Mouse (Mus musculus) forebrain, embryonic 15.5 days (tissue): ENCODE results near the gene BC107364. TPM values are rescaled to one million over a fixed set of nuclear protein-coding genes. Genes with fewer than 3 reads are reported as not detected.
"Not testable (repeated sequence)": the region's sequence is repeated elsewhere in the genome, so short reads cannot be mapped to it uniquely, and the experiment has no call there.

ENCODE experiments used
- ATAC-seq: fragments of 200-750 bp; cut with Nextera tagmentation; replicated peaks from 2 replicates; pipeline ENCODE4 v1.8.0; 2017; ENCODE audit warnings: mild to moderate bottlenecking, moderate TSS enrichment, moderate library complexity
- H3K27ac ChIP-seq: fragments of 300-500 bp; sonication (generic); replicated peaks from 2 replicates; pipeline ENCODE4 v1.5.1; 2015; ENCODE audit warnings: mild to moderate bottlenecking, inconsistent platforms
- H3K27me3 ChIP-seq: fragments of 300-500 bp; sonication (generic); 2 replicates; pipeline ENCODE4 v1.6.1; 2015; ENCODE audit warnings: inconsistent platforms
- H3K36me3 ChIP-seq: fragments of 300-500 bp; sonication (generic); 2 replicates; pipeline ENCODE4 v1.6.1; 2015; ENCODE audit warnings: mild to moderate bottlenecking, inconsistent platforms
- H3K4me1 ChIP-seq: fragments of 300-500 bp; sonication (generic); 2 replicates; pipeline ENCODE4 v1.6.1; 2015; ENCODE audit warnings: inconsistent platforms
- H3K4me2 ChIP-seq: fragments of 300-500 bp; sonication (generic); replicated peaks from 2 replicates; pipeline ENCODE4 v1.6.1; 2015; ENCODE audit warnings: mild to moderate bottlenecking, inconsistent platforms
- H3K4me3 ChIP-seq: fragments of 300-500 bp; sonication (generic); 2 replicates; pipeline ENCODE4 v1.5.1; 2015; ENCODE audit warnings: mild to moderate bottlenecking, inconsistent platforms
- H3K9ac ChIP-seq: fragments of 300-500 bp; sonication (generic); replicated peaks from 2 replicates; pipeline ENCODE4 v1.6.1; 2015; ENCODE audit warnings: mild to moderate bottlenecking, inconsistent platforms
- H3K9me3 ChIP-seq: fragments of 300-500 bp; sonication (generic); 2 replicates; pipeline ENCODE4 v1.6.1; 2016; ENCODE audit warnings: inconsistent platforms
- WGBS: fragments of 180-500 bp; shearing (Covaris S2); methylation state at CpG from one replicate; pipeline ENCODE4 v1.1.7; 2015; ENCODE audit warnings: mixed read lengths; 5-methylcytosine and 5-hydroxymethylcytosine counted together
- polyA plus RNA-seq: library from polyadenylated mRNA; unstranded; fragments of >200 nt; fragmentation: Nextera tagmentation; extraction: Ambion mirVana; gene quantifications from 2 replicates; pipeline ENCODE4 v1.2.1, GENCODE M21; 2015

BC107364 gene
- polyA plus RNA-seq, 1 experiment from 2014 or later, result not detected

DNA sequence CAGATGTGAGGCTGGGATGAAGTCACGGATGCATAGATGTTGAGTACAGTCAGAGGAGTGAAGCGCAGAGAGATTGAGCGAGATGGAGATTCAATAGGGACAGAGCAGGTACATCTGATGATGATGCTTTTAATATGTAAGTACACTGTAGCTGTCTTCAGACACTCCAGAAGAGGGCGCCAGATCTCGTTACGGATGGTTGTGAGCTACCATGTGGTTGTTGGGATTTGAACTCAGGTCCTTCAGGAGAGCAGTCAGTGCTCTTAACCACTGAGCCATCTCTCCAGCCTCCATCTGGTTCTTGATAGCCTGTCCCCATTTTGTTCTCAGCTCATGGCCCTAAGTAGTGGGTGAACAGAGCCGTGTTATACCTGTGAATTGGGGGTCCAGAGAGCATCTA lies 30.9 kb upstream of the BC107364 start:
- WGBS, result 60% methylated on average over 7 of the region's 7 CpGs
- H3K9ac ChIP-seq, H3K4me2 ChIP-seq, H3K4me1 ChIP-seq, H3K9me3 ChIP-seq, ATAC-seq, H3K4me3 ChIP-seq, H3K36me3 ChIP-seq, H3K27ac ChIP-seq, H3K27me3 ChIP-seq: not testable (repeated sequence)

GRCm38 (mm10) chr3:96482451-96482850 lies 30.3 kb upstream of the BC107364 start:
- Histone ChIP-seq H3K27ac (no peak overlapping the region), H3K4me3 (no peak overlapping the region), H3K27me3 (peaks cover 14% of the 10 kb centered on the region), H3K36me3 (no peaks in the 10 kb centered on the region), H3K4me1 (peaks cover 3% of the 10 kb centered on the region; the same call in 1 of the 2 replicates), H3K4me2 (no peak overlapping the region), H3K9ac (no peak overlapping the region), H3K9me3 (no peaks in the 10 kb centered on the region)
- ATAC-seq, result no peak
- WGBS, result 86% methylated on average over 13 of the region's 13 CpGs

DNA sequence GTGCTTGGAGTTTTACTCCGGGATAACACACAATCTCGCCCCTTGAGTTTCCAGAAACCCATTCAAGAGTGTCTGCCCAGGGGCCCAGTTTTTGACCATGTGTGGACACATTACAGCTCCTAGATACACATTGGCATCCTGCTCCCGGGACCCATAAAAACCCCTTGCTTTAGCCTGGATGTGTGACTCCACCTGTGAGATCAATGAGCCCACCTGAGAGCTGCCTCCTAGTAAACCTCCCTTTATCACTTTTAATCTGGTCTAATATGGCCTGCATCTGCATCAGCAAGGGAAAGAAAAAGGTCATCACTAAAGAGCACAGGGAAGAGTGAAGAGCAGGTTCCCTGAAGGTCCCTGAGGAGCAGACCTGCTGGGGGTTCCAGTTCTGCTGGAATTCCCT lies 29.8 kb upstream of the BC107364 start:
- Histone ChIP-seq H3K4me1 (no peaks in the 10 kb centered on the region), H3K4me3 (no peak overlapping the region), H3K9me3 (no peaks in the 10 kb centered on the region), H3K4me2 (no peak overlapping the region), H3K36me3 (no peaks in the 10 kb centered on the region), H3K9ac (no peak overlapping the region), H3K27me3 (peaks cover 20% of the 10 kb centered on the region), H3K27ac (no peak overlapping the region)
- 90% methylated on average over 3 of the region's 3 CpGs for WGBS
- no peak for ATAC-seq

- Histone ChIP-seq H3K4me2 (no peak overlapping the region), H3K27ac (no peak overlapping the region), H3K9me3 (no peaks in the 10 kb centered on the region), H3K36me3 (no peaks in the 10 kb centered on the region), H3K4me1 (no peaks in the 10 kb centered on the region), H3K4me3 (no peak overlapping the region), H3K27me3 (peaks cover 28% of the 10 kb centered on the region), H3K9ac (no peak overlapping the region)
- WGBS, result 88% methylated on average over 4 of the region's 4 CpGs
- ATAC-seq, result no peak
Measured at GRCm38 (mm10) chr3:96480684-96481270, 28.7 kb upstream of the BC107364 start.

- no peak overlapping the region for H3K4me2 ChIP-seq
- no peak for ATAC-seq
- H3K9ac ChIP-seq, result no peak overlapping the region
- 36% methylated on average over 3 of the region's 3 CpGs for WGBS
- peaks cover 34% of the 10 kb centered on the region for H3K27me3 ChIP-seq
- no peaks in the 10 kb centered on the region for H3K36me3 ChIP-seq
- H3K9me3 ChIP-seq, result no peaks in the 10 kb centered on the region
- H3K4me1 ChIP-seq, result peaks cover 8% of the 10 kb centered on the region
- no peak overlapping the region for H3K27ac ChIP-seq
- no peak overlapping the region for H3K4me3 ChIP-seq
Measured at GRCm38 (mm10) chr3:96479249-96479648, 27.1 kb upstream of the BC107364 start.

- H3K9me3 ChIP-seq, result no peaks in the 10 kb centered on the region; the same call in 1 of the 2 replicates
- no peak overlapping the region for H3K9ac ChIP-seq
- H3K36me3 ChIP-seq, result no peaks in the 10 kb centered on the region
- H3K27me3 ChIP-seq, result peaks cover 50% of the 10 kb centered on the region
- WGBS, result 71% methylated on average over 6 of the region's 6 CpGs
- no peak for ATAC-seq
- no peak overlapping the region for H3K4me2 ChIP-seq
- H3K4me3 ChIP-seq, result no peak overlapping the region
- peaks cover 8% of the 10 kb centered on the region for H3K4me1 ChIP-seq
- no peak overlapping the region for H3K27ac ChIP-seq
Measured at GRCm38 (mm10) chr3:96477558-96477957, 25.5 kb upstream of the BC107364 start.

- Histone ChIP-seq H3K4me2 (no peak overlapping the region), H3K4me3 (no peak overlapping the region), H3K9me3 (no peaks in the 10 kb centered on the region; the same call in 1 of the 2 replicates), H3K4me1 (peaks cover 8% of the 10 kb centered on the region), H3K36me3 (no peaks in the 10 kb centered on the region), H3K27me3 (peaks cover 54% of the 10 kb centered on the region), H3K27ac (no peak overlapping the region), H3K9ac (no peak overlapping the region)
- 46% methylated on average over 3 of the region's 3 CpGs for WGBS
- ATAC-seq, result no peak
Measured at GRCm38 (mm10) chr3:96477084-96477483, 25.0 kb upstream of the BC107364 start.

DNA sequence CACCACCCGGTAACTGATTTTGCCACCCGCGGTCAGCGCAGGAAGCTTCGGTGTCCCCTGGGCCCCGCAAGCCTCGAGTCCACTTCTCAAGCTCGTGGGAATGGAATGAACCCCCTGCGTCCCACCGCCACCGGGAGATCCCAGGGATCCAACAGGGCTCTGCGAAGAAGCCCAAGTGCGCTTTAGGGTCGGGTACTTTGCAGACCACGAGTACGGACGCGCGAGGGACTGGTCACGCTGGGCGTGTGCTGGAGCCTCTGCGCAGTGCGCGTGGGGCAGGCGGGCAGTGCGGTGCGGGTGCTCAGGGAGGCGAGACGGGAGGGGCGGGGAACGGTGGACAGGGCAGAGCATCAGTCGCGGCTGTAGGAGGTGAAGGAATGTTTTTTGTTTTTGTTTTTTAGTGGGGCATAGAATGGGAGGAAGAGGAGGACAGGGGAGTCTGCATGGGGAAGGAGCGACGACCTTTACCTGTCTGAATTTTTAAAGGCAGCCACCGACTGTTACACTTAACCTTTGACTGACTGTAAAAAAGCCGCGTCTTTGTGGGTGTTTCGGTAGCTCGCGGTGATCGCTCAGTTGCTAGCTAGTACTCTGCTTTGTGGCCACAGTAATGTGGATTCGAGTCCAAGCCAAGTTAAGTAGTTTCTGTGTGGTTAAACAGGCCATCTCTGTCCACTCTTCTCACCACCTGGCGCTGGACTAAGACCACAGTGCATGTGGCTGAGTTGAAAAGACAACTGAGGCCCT lies 23.0 kb upstream of the BC107364 start:
- H3K9ac ChIP-seq, result peak overlapping the region; percentile 33; the same call in 1 of the 2 replicates
- peaks cover 62% of the 10 kb centered on the region for H3K27me3 ChIP-seq
- peak overlapping the region; percentile 52 for H3K4me2 ChIP-seq
- no peak for ATAC-seq
- peaks cover 8% of the 10 kb centered on the region for H3K4me1 ChIP-seq
- no peaks in the 10 kb centered on the region; the same call in 1 of the 2 replicates for H3K9me3 ChIP-seq
- peak overlapping the region; percentile 34 for H3K4me3 ChIP-seq
- no peak overlapping the region for H3K27ac ChIP-seq
- WGBS, result 2% methylated on average over 44 of the region's 44 CpGs
- H3K36me3 ChIP-seq, result no peaks in the 10 kb centered on the region

DNA sequence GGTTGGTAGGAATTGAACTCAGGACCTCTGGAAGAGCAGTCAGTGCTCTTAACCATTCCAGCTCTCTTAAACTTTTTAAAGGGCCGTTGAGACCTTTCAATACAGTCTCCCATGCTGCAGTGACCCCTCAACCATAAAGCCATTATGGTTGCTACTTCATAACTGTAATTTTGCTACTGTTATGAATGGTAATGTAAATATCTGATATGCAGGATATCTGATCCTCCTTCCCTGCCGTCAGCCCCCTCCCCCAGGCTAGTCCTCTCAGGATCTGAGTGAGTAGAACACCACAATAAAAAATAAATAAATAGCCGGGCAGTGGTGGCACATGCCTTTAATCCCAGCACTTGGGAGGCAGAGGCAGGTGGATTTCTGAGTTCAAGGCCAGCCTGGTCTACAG lies 21.4 kb upstream of the BC107364 start:
- 76% methylated on average over 3 of the region's 3 CpGs for WGBS
- not testable (repeated sequence) for ATAC-seq, H3K9me3 ChIP-seq, H3K27ac ChIP-seq, H3K4me2 ChIP-seq, H3K9ac ChIP-seq, H3K4me1 ChIP-seq, H3K4me3 ChIP-seq, H3K36me3 ChIP-seq
- peaks cover 59% of the 10 kb centered on the region for H3K27me3 ChIP-seq

DNA sequence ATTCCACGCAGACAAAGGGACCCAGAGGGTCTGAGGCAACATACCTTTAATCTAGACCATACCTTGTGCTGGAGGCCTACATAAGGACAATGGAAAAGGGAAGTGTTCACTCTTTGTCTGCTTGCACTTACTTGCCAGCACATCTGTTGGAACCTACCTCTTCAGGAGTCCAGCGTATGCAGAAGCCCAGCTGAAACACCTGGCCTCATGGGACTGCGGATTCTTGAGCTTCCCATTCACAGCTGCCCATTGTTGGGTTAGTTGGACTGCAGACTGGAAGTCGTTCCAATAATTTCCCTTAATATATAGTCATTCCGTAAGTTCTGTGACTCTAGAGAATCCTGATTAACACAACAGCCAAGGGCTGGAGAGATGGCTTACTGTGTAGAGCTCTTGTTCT lies 20.0 kb upstream of the BC107364 start:
- WGBS, result 92% methylated on average over 5 of the region's 5 CpGs
- peaks cover 49% of the 10 kb centered on the region for H3K27me3 ChIP-seq

DNA sequence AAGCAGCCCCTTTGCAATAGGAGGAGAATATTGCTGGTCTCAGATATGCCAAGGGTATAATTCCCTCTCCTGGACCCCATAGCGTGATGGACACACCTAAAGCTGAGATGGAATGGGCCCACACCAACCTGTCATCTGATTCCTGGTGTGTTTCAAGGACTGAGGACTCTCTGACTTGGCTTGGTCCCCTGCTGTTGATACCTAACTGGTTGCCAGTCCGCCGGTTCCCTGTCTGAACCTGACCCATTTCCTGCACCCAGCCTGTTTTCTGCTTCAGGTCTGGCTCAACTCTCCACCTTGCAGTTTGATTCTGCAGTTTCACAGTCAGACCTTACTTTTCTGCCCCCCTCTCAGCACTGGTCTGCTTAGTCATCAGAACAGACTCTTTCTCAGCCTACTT lies 17.5 kb upstream of the BC107364 start:
- no peak overlapping the region for H3K4me3 ChIP-seq
- no peak overlapping the region for H3K4me2 ChIP-seq
- WGBS, result 80% methylated on average over 3 of the region's 3 CpGs
- H3K36me3 ChIP-seq, result no peaks in the 10 kb centered on the region
- H3K9me3 ChIP-seq, result no peaks in the 10 kb centered on the region; the same call in 1 of the 2 replicates
- H3K4me1 ChIP-seq, result peaks cover under 1% of the 10 kb centered on the region
- no peak overlapping the region for H3K27ac ChIP-seq
- H3K9ac ChIP-seq, result no peak overlapping the region
- peaks cover 44% of the 10 kb centered on the region for H3K27me3 ChIP-seq
- ATAC-seq, result no peak

More for the DNA sequence above, 20.0 kb upstream of the BC107364 start:
- no peaks in the 10 kb centered on the region for H3K36me3 ChIP-seq
- H3K9me3 ChIP-seq, result no peaks in the 10 kb centered on the region; the same call in 1 of the 2 replicates
- H3K9ac ChIP-seq, result no peak overlapping the region
- no peak overlapping the region for H3K4me2 ChIP-seq
- H3K4me1 ChIP-seq, result peaks cover 8% of the 10 kb centered on the region
- ATAC-seq, result no peak
- no peak overlapping the region for H3K4me3 ChIP-seq
- H3K27ac ChIP-seq, result no peak overlapping the region

DNA sequence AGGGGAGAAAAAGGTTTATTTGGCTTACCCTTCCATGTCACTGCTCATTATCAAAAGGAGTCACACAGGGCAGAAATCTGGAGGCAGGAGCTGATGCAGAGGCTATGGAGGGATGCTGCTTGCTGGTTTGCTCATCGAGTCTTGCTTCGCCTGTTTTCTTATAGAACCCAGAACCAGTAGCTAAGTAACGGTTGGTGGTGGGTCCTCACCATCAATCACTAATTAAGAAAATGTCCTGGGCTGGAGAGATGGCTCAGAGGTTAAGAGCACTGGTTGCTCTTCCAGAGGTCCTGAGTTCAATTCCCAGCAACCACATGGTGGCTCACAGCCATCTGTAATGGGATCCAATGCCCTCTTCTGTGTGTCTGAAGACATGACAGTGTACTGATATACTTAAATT lies 16.2 kb upstream of the BC107364 start:
- not testable (repeated sequence) for ATAC-seq, H3K4me3 ChIP-seq, H3K36me3 ChIP-seq, H3K27ac ChIP-seq, H3K9ac ChIP-seq, H3K9me3 ChIP-seq, H3K4me1 ChIP-seq, H3K4me2 ChIP-seq
- H3K27me3 ChIP-seq, result peaks cover 42% of the 10 kb centered on the region
- 89% methylated on average over 3 of the region's 3 CpGs for WGBS
